Mouse (Mus musculus): Measurements from ENCODE around the gene Chchd5. TPM values are rescaled to one million over a fixed set of nuclear protein-coding genes. Genes with fewer than 3 reads are reported as not detected.
A peak's percentile ranks its signal among the peaks of the same experiment; 100 is the strongest.

The Chchd5 gene
- 10 to 100 TPM; 26.8 to 28.5 TPM for total RNA-seq (2021)
- long read RNA-seq, experiment 1, transcript Chchd5-201 (4 exons, 1,325 nt): major isoform, 24 of 33 reads
- long read RNA-seq, experiment 1, partial matches to known transcripts: 2 of 33 reads
- long read RNA-seq, experiment 1, other reads (novel, unspliced or antisense): 6 of 33 reads
- long read RNA-seq, experiment 2, transcript Chchd5-201 (4 exons, 1,325 nt): major isoform, 20 of 28 reads
- long read RNA-seq, experiment 2, partial matches to known transcripts: 0 of 28 reads
- long read RNA-seq, experiment 2, other reads (novel, unspliced or antisense): 5 of 28 reads

DNA sequence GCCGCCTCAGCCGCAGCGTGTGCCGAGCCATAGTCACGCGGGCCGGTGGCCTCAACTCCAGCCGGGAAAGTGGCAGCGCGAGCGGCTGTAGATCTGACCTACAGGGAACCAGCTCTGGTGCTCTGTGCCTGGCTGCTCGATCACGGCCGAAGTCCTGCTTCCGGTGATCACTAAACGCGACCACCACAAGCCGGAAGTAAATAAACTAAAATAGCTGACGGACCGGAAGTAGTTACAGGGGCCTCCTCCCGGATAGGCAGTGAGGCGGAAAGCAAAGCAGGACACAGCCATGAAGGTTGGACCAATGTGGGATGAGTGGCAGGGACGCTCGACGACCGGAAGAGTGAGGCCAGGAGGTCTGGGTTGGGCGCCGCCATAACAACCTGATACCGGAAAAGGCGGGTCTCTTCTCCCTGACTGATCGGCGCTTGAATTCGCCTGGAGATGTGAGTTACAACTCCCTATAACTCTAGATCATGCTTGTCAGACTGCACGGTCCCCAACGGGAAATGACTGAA, at the start of gene Chchd5:
TSS of gene Chchd5 (plus strand) at position 289 of the 518 bp plus-strand sequence.
- peak; percentile 52 to 77 for DNase-seq (ENCODE audit: low spot score in 2 of 2)

DNA sequence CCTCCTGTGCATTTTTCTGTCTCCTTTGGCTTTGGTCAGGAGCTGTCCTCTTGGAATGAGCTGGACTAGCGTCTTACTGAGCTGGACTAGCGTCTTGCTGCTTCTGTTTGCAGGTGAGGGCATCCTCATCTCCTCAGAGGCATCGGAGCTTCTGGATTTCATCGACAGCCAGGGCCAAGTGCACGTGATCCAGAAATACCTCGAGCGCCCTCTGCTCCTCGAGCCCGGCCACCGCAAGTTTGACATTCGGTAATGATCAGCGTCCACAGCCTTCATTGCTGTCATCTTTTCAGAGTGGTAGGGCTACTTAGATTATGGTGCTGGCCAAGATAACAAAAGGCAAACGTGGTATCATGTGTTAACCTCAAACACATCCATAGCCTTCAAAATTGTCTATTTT, 48.4 kb upstream of the Chchd5 start:
- DNase-seq (ENCODE audit: low spot score in 2 of 2): no peak

DNA sequence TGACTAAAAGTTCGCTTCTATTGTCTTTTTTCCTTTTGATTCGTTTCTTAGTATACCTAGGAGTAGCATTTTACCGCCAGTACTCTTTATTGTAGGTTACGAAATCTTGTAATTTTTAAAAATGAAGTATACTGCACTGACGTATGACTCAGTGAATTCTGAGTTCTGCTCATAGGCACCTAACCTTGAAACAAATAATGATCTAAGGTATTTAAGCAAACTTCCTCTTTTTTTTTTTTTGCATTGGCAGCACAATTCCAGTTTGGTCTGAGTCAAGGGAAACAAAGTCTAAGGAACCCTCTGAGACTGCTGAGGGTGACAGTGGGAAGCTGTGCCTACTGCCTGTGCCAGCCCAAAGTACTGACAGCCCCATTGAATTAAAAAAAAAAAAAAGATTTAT, 46.0 kb upstream of the Chchd5 start:
- no peak for DNase-seq (ENCODE audit: low spot score in 2 of 2)

DNA sequence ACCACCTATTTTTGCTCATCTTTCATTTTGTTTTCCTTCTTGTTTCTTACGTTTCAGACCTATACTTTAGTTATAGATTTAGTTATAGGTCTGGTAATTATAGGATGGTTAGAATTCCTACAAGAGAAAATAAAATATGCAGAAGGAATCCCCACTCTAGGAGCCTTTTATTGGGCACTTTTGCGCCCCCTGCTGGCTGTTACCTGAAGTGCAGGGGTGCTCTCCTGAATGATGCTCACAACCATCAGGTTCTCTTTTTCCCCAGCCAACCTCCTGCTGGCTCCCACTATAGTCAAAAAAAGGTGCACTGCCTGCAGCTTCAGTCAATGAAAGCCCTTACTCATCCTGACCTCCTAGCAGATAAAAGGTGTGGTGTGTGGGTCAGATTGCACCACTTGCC, 44.5 kb upstream of the Chchd5 start:
- DNase-seq (ENCODE audit: low spot score in 2 of 2): no peak

DNA sequence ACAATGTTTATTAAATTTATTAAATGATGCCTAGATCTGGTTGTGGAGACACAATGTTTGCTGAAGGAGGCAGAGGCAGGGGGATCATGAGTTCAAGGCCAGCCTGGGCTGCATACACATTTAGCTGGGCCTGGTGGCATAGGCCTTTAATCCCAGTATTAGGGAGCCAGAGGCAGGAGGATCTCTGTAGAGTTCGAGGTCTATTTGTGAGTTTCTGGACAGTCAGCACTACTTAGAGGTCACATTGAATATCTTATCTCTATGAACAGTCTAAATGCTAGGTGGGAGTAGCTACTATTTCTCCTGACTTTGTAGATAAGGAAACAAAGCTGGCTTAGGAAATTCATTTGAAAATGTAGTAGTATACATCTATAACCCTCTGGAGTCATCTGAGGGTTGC, 42.0 kb upstream of the Chchd5 start:
- DNase-seq (ENCODE audit: low spot score in 2 of 2): no peak

- DNase-seq (ENCODE audit: low spot score in 2 of 2): no peak
Observed at GRCm38 (mm10) chr2:129090370-129090769, 39.1 kb upstream of the Chchd5 start.

DNA sequence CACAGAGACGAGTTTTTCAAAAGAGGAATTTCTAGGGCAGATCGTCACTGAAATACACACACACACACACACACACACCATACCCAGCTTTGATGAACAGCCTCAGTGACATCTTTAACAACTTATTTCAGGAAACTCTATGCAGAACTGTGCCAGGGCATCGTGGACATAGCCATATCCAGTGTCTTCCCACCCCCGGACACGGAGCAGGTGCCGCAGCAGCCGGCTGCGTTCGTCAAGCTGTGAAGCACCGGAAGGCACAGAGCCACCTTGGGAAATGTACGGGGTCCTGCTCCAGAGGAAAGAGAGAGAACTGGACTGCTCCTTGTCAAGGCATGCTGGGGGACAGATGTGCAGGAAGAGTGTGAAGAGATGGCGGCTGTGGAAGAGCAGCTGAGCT, 36.7 kb upstream of the Chchd5 start:
- no peak for DNase-seq (ENCODE audit: low spot score in 2 of 2)

GRCm38 (mm10) chr2:129093926-129094724, 35.4 kb upstream of the Chchd5 start:
- no peak for DNase-seq (ENCODE audit: low spot score in 2 of 2)

- peak; percentile 63 to 79 for DNase-seq (ENCODE audit: low spot score in 2 of 2)
Observed at GRCm38 (mm10) chr2:129100784-129101310, 28.7 kb upstream of the Chchd5 start, which contains the start of gene Polr1b. Gene Polr1b (plus strand): TSS chr2:129100995.

DNA sequence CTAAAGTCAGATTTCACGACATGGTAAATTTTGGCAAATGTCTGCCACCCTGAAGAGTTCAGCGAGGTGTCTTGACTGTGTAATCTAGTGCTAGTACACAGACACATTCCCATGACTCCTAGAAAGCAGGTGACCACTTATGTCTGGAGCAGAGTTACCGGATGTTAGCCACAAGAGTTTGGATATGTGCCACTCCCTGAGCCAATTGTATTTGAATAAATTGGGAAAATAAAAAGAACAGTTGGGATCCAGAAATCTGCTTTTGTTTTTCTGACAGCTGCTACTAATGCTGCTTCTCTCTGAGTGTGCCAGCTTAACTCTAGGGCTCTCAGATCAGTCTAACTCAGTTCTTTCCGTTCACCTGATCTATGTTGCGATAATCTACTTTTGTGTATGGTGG, 16.6 kb upstream of the Chchd5 start:
- DNase-seq (ENCODE audit: low spot score in 2 of 2): no peak

- DNase-seq (ENCODE audit: low spot score in 2 of 2): no peak
Observed at GRCm38 (mm10) chr2:129115706-129116367, 13.7 kb upstream of the Chchd5 start.

GRCm38 (mm10) chr2:129116368-129116739, 13.1 kb upstream of the Chchd5 start:
- no peak for DNase-seq (ENCODE audit: low spot score in 2 of 2)

- DNase-seq (ENCODE audit: low spot score in 2 of 2): no peak
Observed at GRCm38 (mm10) chr2:129118061-129118460, 11.4 kb upstream of the Chchd5 start.

DNA sequence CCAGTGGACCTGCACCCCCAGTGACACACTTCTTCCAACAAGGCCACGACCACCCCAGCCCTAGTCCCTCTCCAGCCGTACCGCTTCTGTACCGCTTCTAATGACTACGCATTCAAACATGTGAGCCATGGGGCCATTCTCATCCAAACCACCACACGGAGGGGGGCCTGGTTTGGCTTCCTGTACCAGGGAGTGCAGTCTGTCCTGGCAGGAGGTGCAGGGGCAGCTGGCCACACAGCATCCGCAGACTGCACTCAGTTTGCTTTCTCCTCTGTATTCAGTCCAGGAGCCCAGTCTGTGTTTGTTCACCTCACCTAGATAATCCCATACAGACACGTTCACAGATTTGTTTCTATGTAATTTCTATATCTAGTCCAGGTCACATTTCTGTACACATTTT, 7.5 kb upstream of the Chchd5 start:
- DNase-seq (ENCODE audit: low spot score in 2 of 2): no peak

DNA sequence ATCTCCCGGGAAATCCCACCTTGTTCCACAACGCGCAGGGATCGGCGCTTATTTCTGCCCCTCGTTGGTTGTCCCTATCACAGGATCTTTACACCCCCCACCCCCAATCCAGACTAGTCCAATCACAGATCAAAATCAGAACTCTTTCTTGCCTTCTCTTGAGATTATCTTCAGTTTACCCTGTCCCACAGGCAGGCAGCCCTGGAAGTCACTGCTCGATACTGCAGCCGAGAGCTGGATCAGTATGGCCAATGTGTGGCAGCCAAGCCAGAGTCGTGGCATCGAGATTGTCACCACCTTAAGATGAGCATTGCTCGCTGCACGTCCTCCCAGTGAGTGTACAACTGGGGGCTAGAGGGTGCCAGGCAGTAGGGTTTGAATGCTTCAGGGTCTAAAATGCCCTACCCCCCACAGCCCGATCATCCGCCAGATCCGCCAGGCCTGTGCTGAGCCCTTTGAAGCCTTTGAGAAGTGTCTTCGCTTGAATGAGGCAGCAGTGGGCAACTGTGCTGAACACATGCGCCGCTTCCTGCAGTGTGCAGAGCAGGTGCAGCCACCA, 566 bp downstream of the Chchd5 start:
- no peak for DNase-seq (ENCODE audit: low spot score in 2 of 2)

DNA sequence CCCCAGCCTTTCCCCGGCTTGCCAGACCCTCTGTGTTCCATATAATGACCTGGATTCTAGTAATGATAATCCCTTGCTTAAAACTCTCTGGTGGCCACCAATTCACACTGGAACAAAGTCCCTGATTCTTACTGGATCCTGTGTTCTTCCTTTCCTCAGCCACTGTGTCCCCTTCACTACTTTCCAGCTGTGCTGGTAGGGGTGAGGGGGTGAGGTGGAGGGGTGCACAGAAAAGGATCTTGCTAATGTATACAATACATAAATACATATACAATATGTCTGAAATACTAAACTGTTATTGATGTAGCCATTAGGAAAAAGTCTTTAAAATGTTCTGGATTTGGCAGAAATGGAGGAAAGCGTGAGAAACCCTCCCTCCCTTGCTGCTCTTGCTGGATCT, 1.3 kb downstream of the Chchd5 start:
- DNase-seq (ENCODE audit: low spot score in 2 of 2): no peak

GRCm38 (mm10) chr2:129132231-129132630, 2.7 kb downstream of the Chchd5 start:
- no peak for DNase-seq (ENCODE audit: low spot score in 2 of 2)

DNA sequence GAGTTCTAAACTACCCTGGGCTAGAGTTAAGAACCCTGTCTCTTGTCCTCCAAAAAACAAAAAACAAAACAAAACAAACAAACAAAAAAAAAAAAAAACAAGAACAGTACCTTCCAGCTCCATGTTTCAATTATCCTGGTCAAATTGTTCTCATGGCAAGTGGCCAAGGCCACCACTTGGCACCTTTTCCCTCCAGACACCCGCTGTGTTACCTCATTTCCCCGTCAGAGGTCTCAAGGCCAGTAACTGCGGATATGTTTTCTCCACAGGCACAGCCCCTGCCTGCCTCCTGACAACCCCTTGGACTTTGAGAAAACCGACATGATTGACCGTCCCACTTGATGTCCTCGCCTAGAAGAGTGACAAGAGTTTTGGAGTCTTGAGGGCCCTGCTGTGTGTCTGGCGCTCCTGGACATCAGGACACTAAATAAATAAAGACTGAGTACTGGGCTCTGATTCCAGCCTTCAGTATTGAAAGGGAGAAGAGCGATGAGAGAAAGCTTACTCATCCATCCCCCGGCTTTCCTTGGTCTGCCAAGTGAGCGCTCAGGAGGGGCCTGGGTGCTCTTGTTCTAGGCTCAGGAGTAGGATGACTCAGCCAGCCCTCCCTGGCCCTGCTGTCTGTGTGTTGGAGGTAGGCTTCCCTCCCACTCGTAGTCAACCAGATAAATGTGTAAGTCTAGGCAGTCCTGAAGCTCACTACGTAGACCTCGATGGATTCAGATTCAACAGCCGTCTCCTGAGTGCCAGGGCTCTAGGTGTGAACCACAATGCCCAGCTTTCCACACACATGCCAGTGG, 3.7 kb downstream of the Chchd5 start:
- DNase-seq (ENCODE audit: low spot score in 2 of 2): peak in 1 of 2 experiments; percentile 23

DNA sequence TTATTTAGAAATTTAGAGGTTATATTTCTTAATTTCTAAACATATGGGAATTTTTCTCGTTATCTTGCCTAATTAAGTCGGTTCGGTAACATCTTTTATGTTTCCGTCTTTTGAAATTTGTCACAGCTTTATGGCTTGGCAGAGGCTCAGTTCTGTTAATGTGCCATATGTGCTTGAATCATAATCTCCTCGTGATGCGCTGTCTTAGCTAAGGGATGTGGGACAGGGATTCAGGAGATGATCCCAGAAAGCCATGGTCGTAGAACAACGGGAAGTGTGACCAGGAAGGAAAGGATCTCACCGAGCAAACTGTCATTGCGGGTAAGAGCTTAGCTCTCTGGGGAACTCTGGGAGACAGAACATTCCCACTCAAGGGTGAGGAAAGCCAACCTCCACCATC, 10.4 kb downstream of the Chchd5 start:
- no peak for DNase-seq (ENCODE audit: low spot score in 2 of 2)

GRCm38 (mm10) chr2:129148836-129149235, 19.3 kb downstream of the Chchd5 start:
- DNase-seq (ENCODE audit: low spot score in 2 of 2): no peak
